Mouse (Mus musculus): ENCODE results near the gene Ccdc182. TPM values are rescaled to one million over a fixed set of nuclear protein-coding genes. Genes with fewer than 3 reads are reported as not detected.

Ccdc182 gene
- polyA plus RNA-seq (2015; fragmentation: Nextera tagmentation; extraction: Ambion mirVana) = not detected in 2 replicates

- Histone ChIP-seq H3K27ac (no peak within 1 kb of the TSS), H3K27me3 (peaks cover 45% of the 10 kb centered on the region), H3K36me3 (no peaks in the 10 kb centered on the region), H3K4me1 (peaks cover 16% of the 10 kb centered on the region), H3K9ac (no peak within 1 kb of the TSS), H3K9me3 (no peaks in the 10 kb centered on the region), H3K4me3 (peak within 1 kb of the TSS; percentile 21), H3K4me2 (peak within 1 kb of the TSS; percentile 44)
- 21% methylated on average over 20 of the region's 20 CpGs for WGBS
- no peak for ATAC-seq (ENCODE audit: insufficient number of reproducible peaks, low FRiP score, low TSS enrichment, low read depth)
Measured at GRCm38 (mm10) chr11:88293631-88294393, at the start of gene Ccdc182. Gene Ccdc182, plus strand, starts transcription at chr11:88294058.

GRCm38 (mm10) chr11:88245581-88246170, 48.2 kb upstream of the Ccdc182 start:
- peaks cover 10% of the 10 kb centered on the region for H3K4me1 ChIP-seq
- no peaks in the 10 kb centered on the region for H3K27me3 ChIP-seq
- H3K9me3 ChIP-seq = no peaks in the 10 kb centered on the region
- no peak overlapping the region for H3K4me3 ChIP-seq
- H3K4me2 ChIP-seq = no peak overlapping the region
- WGBS = 74% methylated on average over 14 of the region's 14 CpGs
- H3K27ac ChIP-seq = no peak overlapping the region
- no peaks in the 10 kb centered on the region for H3K36me3 ChIP-seq
- H3K9ac ChIP-seq = no peak overlapping the region
- ATAC-seq (ENCODE audit: insufficient number of reproducible peaks, low FRiP score, low TSS enrichment, low read depth) = no peak

GRCm38 (mm10) chr11:88248636-88249035, 45.2 kb upstream of the Ccdc182 start:
- Histone ChIP-seq H3K9ac (no peak overlapping the region), H3K4me3 (no peak overlapping the region), H3K27ac (no peak overlapping the region), H3K36me3 (no peaks in the 10 kb centered on the region), H3K9me3 (no peaks in the 10 kb centered on the region), H3K27me3 (0 out of 2 replicates have a peak, but pooled peaks cover 6% of the 10 kb centered on the region), H3K4me1 (peaks cover 21% of the 10 kb centered on the region), H3K4me2 (no peak overlapping the region)
- no peak for ATAC-seq (ENCODE audit: insufficient number of reproducible peaks, low FRiP score, low TSS enrichment, low read depth)
- 56% methylated on average over 5 of the region's 5 CpGs for WGBS

- no peak for ATAC-seq (ENCODE audit: insufficient number of reproducible peaks, low FRiP score, low TSS enrichment, low read depth)
- H3K4me2 ChIP-seq = no peak overlapping the region
- 70% methylated on average over 3 of the region's 3 CpGs for WGBS
- no peak overlapping the region for H3K4me3 ChIP-seq
- H3K27ac ChIP-seq = no peak overlapping the region
- H3K9me3 ChIP-seq = no peaks in the 10 kb centered on the region
- 0 out of 2 replicates have a peak, but pooled peaks cover 6% of the 10 kb centered on the region for H3K27me3 ChIP-seq
- peaks cover 23% of the 10 kb centered on the region for H3K4me1 ChIP-seq
- no peak overlapping the region for H3K9ac ChIP-seq
- H3K36me3 ChIP-seq = no peaks in the 10 kb centered on the region
Measured at GRCm38 (mm10) chr11:88250568-88250967, 43.3 kb upstream of the Ccdc182 start.

- ATAC-seq (ENCODE audit: insufficient number of reproducible peaks, low FRiP score, low TSS enrichment, low read depth) = no peak
- Histone ChIP-seq H3K9me3 (no peaks in the 10 kb centered on the region), H3K4me1 (peaks cover 23% of the 10 kb centered on the region), H3K36me3 (no peaks in the 10 kb centered on the region), H3K9ac (no peak overlapping the region), H3K27ac (no peak overlapping the region), H3K4me2 (no peak overlapping the region), H3K27me3 (0 out of 2 replicates have a peak, but pooled peaks cover 6% of the 10 kb centered on the region), H3K4me3 (no peak overlapping the region)
- WGBS = 76% methylated on average over 7 of the region's 7 CpGs
Measured at GRCm38 (mm10) chr11:88251295-88251694, 42.6 kb upstream of the Ccdc182 start.

GRCm38 (mm10) chr11:88251972-88252766, 41.7 kb upstream of the Ccdc182 start:
- no peaks in the 10 kb centered on the region for H3K36me3 ChIP-seq
- H3K4me3 ChIP-seq = peak overlapping the region; percentile 12; the same call in 1 of the 2 replicates
- no peak overlapping the region; the same call in 1 of the 2 replicates for H3K9ac ChIP-seq
- H3K4me2 ChIP-seq = peak overlapping the region; percentile 41
- 15% methylated on average over 22 of the region's 22 CpGs for WGBS
- H3K27ac ChIP-seq = no peak overlapping the region
- peaks cover 23% of the 10 kb centered on the region for H3K4me1 ChIP-seq
- H3K9me3 ChIP-seq = no peaks in the 10 kb centered on the region
- 0 out of 2 replicates have a peak, but pooled peaks have one; percentile 52 for ATAC-seq (ENCODE audit: insufficient number of reproducible peaks, low FRiP score, low TSS enrichment, low read depth)
- H3K27me3 ChIP-seq = 0 out of 2 replicates have a peak, but pooled peaks cover 6% of the 10 kb centered on the region

- Histone ChIP-seq H3K4me1 (peaks cover 23% of the 10 kb centered on the region), H3K27me3 (0 out of 2 replicates have a peak, but pooled peaks cover 6% of the 10 kb centered on the region), H3K36me3 (no peaks in the 10 kb centered on the region), H3K9ac (no peak overlapping the region), H3K27ac (no peak overlapping the region), H3K4me3 (no peak overlapping the region), H3K9me3 (no peaks in the 10 kb centered on the region), H3K4me2 (no peak overlapping the region)
- WGBS = 28% methylated on average over 13 of the region's 18 CpGs
- peak; percentile 52; the same call in 1 of the 2 replicates for ATAC-seq (ENCODE audit: insufficient number of reproducible peaks, low FRiP score, low TSS enrichment, low read depth)
Measured at GRCm38 (mm10) chr11:88252767-88253513, 40.9 kb upstream of the Ccdc182 start.

- 53% methylated on average over 7 of the region's 7 CpGs for WGBS
- Histone ChIP-seq H3K27ac (no peak overlapping the region), H3K27me3 (0 out of 2 replicates have a peak, but pooled peaks cover 6% of the 10 kb centered on the region), H3K36me3 (no peaks in the 10 kb centered on the region), H3K4me3 (no peak overlapping the region), H3K9me3 (no peaks in the 10 kb centered on the region), H3K4me2 (no peak overlapping the region), H3K9ac (no peak overlapping the region), H3K4me1 (peaks cover 23% of the 10 kb centered on the region)
- ATAC-seq (ENCODE audit: insufficient number of reproducible peaks, low FRiP score, low TSS enrichment, low read depth) = no peak
Measured at GRCm38 (mm10) chr11:88253514-88254167, 40.2 kb upstream of the Ccdc182 start.

- no peaks in the 10 kb centered on the region for H3K27me3 ChIP-seq
- no peak overlapping the region for H3K9ac ChIP-seq
- peaks cover 4% of the 10 kb centered on the region; the same call in 1 of the 2 replicates for H3K9me3 ChIP-seq
- 42% methylated on average over 4 of the region's 4 CpGs for WGBS
- no peak overlapping the region for H3K27ac ChIP-seq
- no peak for ATAC-seq (ENCODE audit: insufficient number of reproducible peaks, low FRiP score, low TSS enrichment, low read depth)
- H3K36me3 ChIP-seq = no peaks in the 10 kb centered on the region
- peaks cover 11% of the 10 kb centered on the region for H3K4me1 ChIP-seq
- no peak overlapping the region for H3K4me2 ChIP-seq
- no peak overlapping the region for H3K4me3 ChIP-seq
Measured at GRCm38 (mm10) chr11:88257700-88258099, 36.2 kb upstream of the Ccdc182 start.

GRCm38 (mm10) chr11:88258212-88258611, 35.6 kb upstream of the Ccdc182 start:
- peaks cover 4% of the 10 kb centered on the region; the same call in 1 of the 2 replicates for H3K9me3 ChIP-seq
- WGBS = 86% methylated on average over 4 of the region's 4 CpGs
- peaks cover 6% of the 10 kb centered on the region for H3K4me1 ChIP-seq
- no peak overlapping the region for H3K27ac ChIP-seq
- H3K4me3 ChIP-seq = no peak overlapping the region
- no peak for ATAC-seq (ENCODE audit: insufficient number of reproducible peaks, low FRiP score, low TSS enrichment, low read depth)
- H3K27me3 ChIP-seq = no peaks in the 10 kb centered on the region
- no peak overlapping the region for H3K4me2 ChIP-seq
- no peak overlapping the region for H3K9ac ChIP-seq
- H3K36me3 ChIP-seq = no peaks in the 10 kb centered on the region

- no peak overlapping the region for H3K4me3 ChIP-seq
- H3K4me2 ChIP-seq = no peak overlapping the region
- WGBS = 48% methylated on average over 7 of the region's 7 CpGs
Measured at GRCm38 (mm10) chr11:88260463-88260862, 33.4 kb upstream of the Ccdc182 start.

More at GRCm38 (mm10) chr11:88260463-88260862, 33.4 kb upstream of the Ccdc182 start:
- ATAC-seq (ENCODE audit: insufficient number of reproducible peaks, low FRiP score, low TSS enrichment, low read depth) = no peak
- H3K9me3 ChIP-seq = peaks cover 4% of the 10 kb centered on the region; the same call in 1 of the 2 replicates
- no peaks in the 10 kb centered on the region for H3K4me1 ChIP-seq
- H3K27ac ChIP-seq = no peak overlapping the region
- H3K36me3 ChIP-seq = no peaks in the 10 kb centered on the region
- no peak overlapping the region for H3K9ac ChIP-seq
- H3K27me3 ChIP-seq = no peaks in the 10 kb centered on the region
